Mouse (Mus musculus): ENCODE data around the gene Nrl. TPM values are rescaled to one million over a fixed set of nuclear protein-coding genes. Genes with fewer than 3 reads are reported as not detected.

Gene Nrl
- total and polyA plus RNA-seq, 2 experiments: not detected

- Histone ChIP-seq H3K27me3 (ENCODE audit: control insufficient read depth, insufficient read depth, low read length) (no peaks in the 10 kb centered on the region; the same call in 1 of the 2 replicates), H3K4me1 (ENCODE audit: control insufficient read depth, insufficient read depth, low read length) (no peaks in the 10 kb centered on the region), H3K79me2 (ENCODE audit: control insufficient read depth, insufficient read depth, low read length) (no peaks in the 10 kb centered on the region), H3K4me3 (ENCODE audit: insufficient read depth, low read depth, low read length) (no peak overlapping the region), H3K36me3 (ENCODE audit: control insufficient read depth, insufficient read depth, low read length) (no peaks in the 10 kb centered on the region), H3K27ac (replicated peaks; ENCODE audit: insufficient read depth, low read depth, low read length) (no peak overlapping the region), H3K9ac (ENCODE audit: low read depth, low read length) (no peak overlapping the region)
- no peak; the same call in 1 of the 2 replicates for TF ChIP-seq CTCF (IDR thresholded peaks at IDR 0.05; ENCODE audit: low read depth, low read length)
- no peak for TF ChIP-seq POLR2A (IDR thresholded peaks at IDR 0.05; ENCODE audit: extremely low read depth, insufficient read depth, low read length)
- DNase-seq (ENCODE audit: extremely low read depth, low read depth, low spot score): peak; percentile 86
- 15% methylated on average over 3 of the region's 3 CpGs for WGBS
Observed at GRCm38 (mm10) chr14:55527940-55528339, 3.2 kb upstream of the Nrl start.

GRCm38 (mm10) chr14:55526674-55527073 lies 1.9 kb upstream of the Nrl start:
- no peak for DNase-seq (ENCODE audit: extremely low read depth, low read depth, low spot score)
- H3K36me3 ChIP-seq (ENCODE audit: control insufficient read depth, insufficient read depth, low read length): no peaks in the 10 kb centered on the region
- H3K27ac ChIP-seq (replicated peaks; ENCODE audit: insufficient read depth, low read depth, low read length): no peak overlapping the region
- H3K27me3 ChIP-seq (ENCODE audit: control insufficient read depth, insufficient read depth, low read length): no peaks in the 10 kb centered on the region; the same call in 1 of the 2 replicates
- 73% methylated on average over 2 of the region's 2 CpGs for WGBS
- H3K4me3 ChIP-seq (ENCODE audit: insufficient read depth, low read depth, low read length): no peak overlapping the region
- no peak for TF ChIP-seq POLR2A (IDR thresholded peaks at IDR 0.05; ENCODE audit: extremely low read depth, insufficient read depth, low read length)
- no peak for TF ChIP-seq CTCF (IDR thresholded peaks at IDR 0.05; ENCODE audit: low read depth, low read length)
- no peaks in the 10 kb centered on the region for H3K4me1 ChIP-seq (ENCODE audit: control insufficient read depth, insufficient read depth, low read length)
- H3K79me2 ChIP-seq (ENCODE audit: control insufficient read depth, insufficient read depth, low read length): no peaks in the 10 kb centered on the region
- H3K9ac ChIP-seq (ENCODE audit: low read depth, low read length): no peak overlapping the region

GRCm38 (mm10) chr14:55524062-55524461 lies 719 bp downstream of the Nrl start:
- DNase-seq (ENCODE audit: extremely low read depth, low read depth, low spot score): no peak
- Histone ChIP-seq H3K79me2 (ENCODE audit: control insufficient read depth, insufficient read depth, low read length) (no peaks in the 10 kb centered on the region), H3K27me3 (ENCODE audit: control insufficient read depth, insufficient read depth, low read length) (peaks cover 10% of the 10 kb centered on the region), H3K4me1 (ENCODE audit: control insufficient read depth, insufficient read depth, low read length) (peaks cover 7% of the 10 kb centered on the region; the same call in 1 of the 2 replicates), H3K27ac (replicated peaks; ENCODE audit: insufficient read depth, low read depth, low read length) (no peak overlapping the region), H3K36me3 (ENCODE audit: control insufficient read depth, insufficient read depth, low read length) (no peaks in the 10 kb centered on the region), H3K9ac (ENCODE audit: low read depth, low read length) (no peak overlapping the region), H3K4me3 (ENCODE audit: insufficient read depth, low read depth, low read length) (no peak overlapping the region)
- TF ChIP-seq POLR2A (IDR thresholded peaks at IDR 0.05; ENCODE audit: extremely low read depth, insufficient read depth, low read length) (no peak), CTCF (IDR thresholded peaks at IDR 0.05; ENCODE audit: low read depth, low read length) (no peak)
- WGBS: 44% methylated on average over 4 of the region's 4 CpGs

- H3K27me3 ChIP-seq (ENCODE audit: control insufficient read depth, insufficient read depth, low read length): peaks cover 10% of the 10 kb centered on the region
- TF ChIP-seq POLR2A (IDR thresholded peaks at IDR 0.05; ENCODE audit: extremely low read depth, insufficient read depth, low read length) (no peak), CTCF (IDR thresholded peaks at IDR 0.05; ENCODE audit: low read depth, low read length) (no peak)
Observed at GRCm38 (mm10) chr14:55520451-55521361, 4.1 kb downstream of the Nrl start.

GRCm38 (mm10) chr14:55519604-55520003 lies 5.2 kb downstream of the Nrl start:
- Histone ChIP-seq H3K36me3 (ENCODE audit: control insufficient read depth, insufficient read depth, low read length) (no peaks in the 10 kb centered on the region), H3K9ac (ENCODE audit: low read depth, low read length) (no peak overlapping the region), H3K27ac (replicated peaks; ENCODE audit: insufficient read depth, low read depth, low read length) (no peak overlapping the region), H3K79me2 (ENCODE audit: control insufficient read depth, insufficient read depth, low read length) (no peaks in the 10 kb centered on the region), H3K4me3 (ENCODE audit: insufficient read depth, low read depth, low read length) (no peak overlapping the region), H3K27me3 (ENCODE audit: control insufficient read depth, insufficient read depth, low read length) (peaks cover 10% of the 10 kb centered on the region), H3K4me1 (ENCODE audit: control insufficient read depth, insufficient read depth, low read length) (peaks cover 7% of the 10 kb centered on the region; the same call in 1 of the 2 replicates)
- 56% methylated on average over 4 of the region's 4 CpGs for WGBS
- DNase-seq (ENCODE audit: extremely low read depth, low read depth, low spot score): peak; percentile 70
- no peak for TF ChIP-seq POLR2A (IDR thresholded peaks at IDR 0.05; ENCODE audit: extremely low read depth, insufficient read depth, low read length)
- TF ChIP-seq CTCF (IDR thresholded peaks at IDR 0.05; ENCODE audit: low read depth, low read length): no peak

More at GRCm38 (mm10) chr14:55520451-55521361, 4.1 kb downstream of the Nrl start:
- WGBS: 3% methylated on average over 61 of the region's 61 CpGs
- H3K27ac ChIP-seq (replicated peaks; ENCODE audit: insufficient read depth, low read depth, low read length): no peak overlapping the region
- no peaks in the 10 kb centered on the region for H3K79me2 ChIP-seq (ENCODE audit: control insufficient read depth, insufficient read depth, low read length)
- no peaks in the 10 kb centered on the region for H3K36me3 ChIP-seq (ENCODE audit: control insufficient read depth, insufficient read depth, low read length)
- H3K9ac ChIP-seq (ENCODE audit: low read depth, low read length): no peak overlapping the region
- peaks cover 7% of the 10 kb centered on the region; the same call in 1 of the 2 replicates for H3K4me1 ChIP-seq (ENCODE audit: control insufficient read depth, insufficient read depth, low read length)
- H3K4me3 ChIP-seq (ENCODE audit: insufficient read depth, low read depth, low read length): peak overlapping the region; percentile 18; the same call in 1 of the 2 replicates
- DNase-seq (ENCODE audit: extremely low read depth, low read depth, low spot score): no peak

All from liver, adult 2 months (tissue).